Mouse (Mus musculus) olfactory bulb, adult 2 months (tissue): ENCODE measurements around the gene Ttc33. TPM values are rescaled to one million over a fixed set of nuclear protein-coding genes. Genes with fewer than 3 reads are reported as not detected.
A peak's percentile ranks its signal among the peaks of the same experiment; 100 is the strongest.

ENCODE experiments used
- H3K27ac ChIP-seq: fragments of 200-500 bp; 2 replicates; pipeline ENCODE4 v1.5.1; 2012; ENCODE audit warnings: low read depth, low read length; ENCODE audit not compliant: insufficient read depth
- H3K4me1 ChIP-seq: fragments of 200-500 bp; 2 replicates; pipeline ENCODE4 v1.6.1; 2012; ENCODE audit warnings: low read length; ENCODE audit not compliant: control insufficient read depth, insufficient read depth
- H3K4me3 ChIP-seq: fragments of 200-500 bp; 2 replicates; pipeline ENCODE4 v1.5.1; 2012; ENCODE audit warnings: mild to moderate bottlenecking, low read depth, low read length, moderate library complexity; ENCODE audit not compliant: insufficient read depth
- CTCF ChIP-seq: fragments of 200-500 bp; IDR thresholded peaks from 2 replicates; pipeline ENCODE4 v1.5.1; 2012; ENCODE audit warnings: low read depth, mild to moderate bottlenecking, low read length, moderate library complexity; ENCODE audit not compliant: insufficient read depth
- POLR2A ChIP-seq: fragments of 200-500 bp; IDR thresholded peaks from 2 replicates; pipeline ENCODE4 v1.6.1; 2012; ENCODE audit warnings: mild to moderate bottlenecking, low read depth, low read length, moderate library complexity; ENCODE audit not compliant: insufficient read depth
- WGBS: fragments of 180-500 bp; shearing (Covaris S2); methylation state at CpG from one replicate; pipeline ENCODE4 v1.1.7; 2018; 5-methylcytosine and 5-hydroxymethylcytosine counted together
- polyA plus RNA-seq: library from polyadenylated mRNA; stranded (reverse); fragments of >200 nt; gene quantifications from 2 replicates; pipeline ENCODE4 v1.2.4, GENCODE M21; 2012; ENCODE audit warnings: low replicate concordance; ENCODE audit not compliant: missing spikeins, insufficient read depth, insufficient read length

The Ttc33 gene
- polyA plus RNA-seq, 1 experiment = not detected

DNA sequence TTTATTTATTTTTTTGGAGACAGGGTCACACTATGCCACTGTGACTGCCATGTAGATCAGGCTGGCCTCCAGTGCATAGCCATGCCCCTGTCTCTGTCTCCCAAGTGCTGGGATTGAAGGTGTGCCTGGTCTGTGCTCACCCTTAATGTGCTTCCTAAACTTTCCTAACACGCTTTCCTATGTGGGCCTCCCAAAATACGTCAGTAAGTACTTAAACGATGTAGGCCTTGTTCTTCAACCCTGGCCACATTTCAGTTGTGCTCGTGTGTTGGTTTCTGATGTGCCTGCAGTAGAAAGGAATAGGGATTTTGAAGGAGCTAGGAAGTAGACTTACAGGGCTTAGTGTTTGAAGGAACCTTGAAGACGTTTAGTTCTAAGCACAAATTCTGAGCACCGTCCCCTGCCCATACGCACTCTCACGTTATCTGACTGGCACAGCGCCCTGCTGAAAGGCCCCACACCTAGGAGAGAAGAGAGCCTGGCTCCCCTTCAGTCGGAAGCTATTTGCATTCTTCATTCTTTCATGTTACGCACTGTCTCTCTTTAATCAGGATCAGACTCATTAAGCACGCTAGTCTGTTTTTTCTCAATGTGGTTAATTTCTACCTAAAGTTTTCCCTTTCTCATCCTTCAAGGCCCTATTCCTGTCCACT is 20.1 kb upstream of the Ttc33 start:
- 88% methylated on average over 12 of the region's 12 CpGs for WGBS
- Histone ChIP-seq H3K4me1 (no peaks in the 10 kb centered on the region), H3K4me3 (no peak overlapping the region), H3K27ac (no peak overlapping the region)
- no peak for TF ChIP-seq POLR2A
- TF ChIP-seq CTCF = no peak

DNA sequence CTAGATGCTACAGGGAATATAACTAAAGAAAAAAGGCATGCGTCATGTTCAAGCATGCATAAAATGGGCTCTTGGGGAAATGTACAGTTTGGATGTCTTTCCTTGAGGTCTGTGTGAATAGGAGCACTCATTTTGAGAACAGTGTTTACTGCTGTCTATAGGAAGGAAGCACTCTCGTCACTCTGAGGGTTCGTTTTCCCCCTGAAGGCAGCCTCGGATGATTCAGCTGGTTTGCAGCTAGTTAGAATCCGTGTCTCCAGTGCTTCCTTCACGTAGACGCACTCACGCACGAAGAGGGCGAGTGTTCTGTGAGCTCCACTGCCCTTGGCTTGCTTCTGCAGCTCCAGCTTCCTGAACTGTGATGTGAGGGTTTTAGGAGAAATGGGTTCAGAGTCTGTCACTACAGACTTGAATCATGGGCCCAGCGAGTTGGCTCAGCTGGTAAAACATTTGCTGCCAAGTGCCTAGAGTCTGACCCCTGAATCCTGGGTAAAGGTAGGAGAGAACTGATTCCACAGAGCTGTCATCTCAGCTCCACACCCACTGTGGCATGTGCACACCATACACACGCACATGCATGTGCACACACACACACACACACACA is 12.0 kb upstream of the Ttc33 start:
- H3K4me3 ChIP-seq = no peak overlapping the region
- no peaks in the 10 kb centered on the region for H3K4me1 ChIP-seq
- WGBS = 90% methylated on average over 12 of the region's 12 CpGs
- TF ChIP-seq CTCF = no peak
- TF ChIP-seq POLR2A = no peak
- no peak overlapping the region for H3K27ac ChIP-seq

DNA sequence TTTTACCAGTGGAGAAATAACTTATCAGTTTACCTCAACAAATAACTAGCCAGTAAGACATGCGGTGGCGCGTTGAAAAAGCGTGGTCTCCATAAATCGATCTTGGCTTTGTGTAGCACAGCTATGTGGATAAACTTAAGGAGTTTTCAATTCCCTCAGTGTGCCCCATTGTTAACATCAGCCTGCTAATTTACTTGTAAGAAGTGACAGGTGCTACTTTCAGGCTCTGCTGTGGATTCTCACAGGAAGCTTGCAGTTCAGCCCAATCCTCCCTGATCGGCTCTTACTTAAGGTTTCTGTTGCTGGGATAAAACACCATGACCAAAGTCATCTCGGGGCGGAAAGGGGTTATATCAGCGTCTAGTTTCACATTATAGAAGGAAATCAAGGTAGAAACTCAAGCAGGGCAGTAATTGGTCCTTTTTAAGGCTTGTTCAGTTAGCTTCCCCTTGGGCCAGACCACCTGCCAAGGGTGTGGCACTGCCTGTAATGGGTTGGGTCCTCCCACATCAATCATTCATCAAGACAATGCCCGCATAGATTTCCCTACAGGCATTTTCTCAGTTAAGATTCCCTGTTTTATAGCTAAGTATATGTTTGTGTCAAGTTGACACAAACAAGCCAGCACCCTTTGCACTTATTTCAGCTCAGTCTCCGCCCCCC is 526 bp upstream of the Ttc33 start:
- Histone ChIP-seq H3K4me3 (peak overlapping the region; percentile 89), H3K4me1 (peaks cover 4% of the 10 kb centered on the region; the same call in 1 of the 2 replicates), H3K27ac (no peak overlapping the region)
- TF ChIP-seq POLR2A = no peak
- TF ChIP-seq CTCF = no peak
- 39% methylated on average over 10 of the region's 11 CpGs for WGBS

DNA sequence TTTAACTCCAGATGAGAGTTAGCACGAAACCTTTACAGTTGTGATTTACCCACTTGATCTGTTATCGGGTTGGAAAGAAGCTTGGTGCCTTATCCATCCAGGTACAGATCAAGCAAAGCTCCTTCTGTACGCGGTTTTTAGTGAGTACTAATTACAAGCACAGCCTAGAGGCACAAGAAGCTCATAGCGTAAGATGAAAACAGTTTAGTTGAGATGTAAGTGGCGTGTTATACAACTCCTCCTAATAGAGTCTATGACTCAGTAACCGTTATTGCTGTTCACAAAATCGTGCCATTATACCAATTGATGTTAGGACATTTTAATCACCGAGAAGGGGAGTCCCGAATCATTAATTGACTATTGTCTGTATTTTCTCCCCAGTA is 959 bp downstream of the Ttc33 start:
- Histone ChIP-seq H3K4me1 (peaks cover 4% of the 10 kb centered on the region; the same call in 1 of the 2 replicates), H3K27ac (peak overlapping the region; percentile 78; the same call in 1 of the 2 replicates), H3K4me3 (peak overlapping the region; percentile 89)
- WGBS = 3% methylated on average over 10 of the region's 10 CpGs
- no peak for TF ChIP-seq CTCF
- TF ChIP-seq POLR2A = no peak

DNA sequence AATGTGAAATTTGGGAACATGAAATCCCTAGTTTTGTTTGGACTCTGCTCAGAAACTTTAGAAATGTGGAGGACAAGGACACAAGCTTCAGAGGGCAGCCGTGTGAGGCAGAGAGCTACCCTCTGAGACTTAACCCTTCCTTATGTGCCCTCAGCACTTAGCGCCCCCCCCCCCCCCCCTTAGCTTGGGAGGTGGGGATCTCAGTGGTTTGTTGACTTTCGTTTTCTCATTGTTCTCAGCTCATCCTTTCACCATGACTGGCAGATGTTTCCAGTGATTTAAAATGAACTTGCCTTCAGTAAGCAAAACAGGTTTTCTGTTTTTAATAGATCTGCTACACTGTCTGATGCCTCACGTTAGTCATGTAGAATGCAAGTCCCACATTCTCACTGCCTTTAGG is 1.8 kb downstream of the Ttc33 start:
- 42% methylated on average over 4 of the region's 4 CpGs for WGBS
- Histone ChIP-seq H3K4me3 (no peak overlapping the region), H3K27ac (no peak overlapping the region), H3K4me1 (peaks cover 4% of the 10 kb centered on the region; the same call in 1 of the 2 replicates)
- TF ChIP-seq CTCF (no peak), POLR2A (no peak)

DNA sequence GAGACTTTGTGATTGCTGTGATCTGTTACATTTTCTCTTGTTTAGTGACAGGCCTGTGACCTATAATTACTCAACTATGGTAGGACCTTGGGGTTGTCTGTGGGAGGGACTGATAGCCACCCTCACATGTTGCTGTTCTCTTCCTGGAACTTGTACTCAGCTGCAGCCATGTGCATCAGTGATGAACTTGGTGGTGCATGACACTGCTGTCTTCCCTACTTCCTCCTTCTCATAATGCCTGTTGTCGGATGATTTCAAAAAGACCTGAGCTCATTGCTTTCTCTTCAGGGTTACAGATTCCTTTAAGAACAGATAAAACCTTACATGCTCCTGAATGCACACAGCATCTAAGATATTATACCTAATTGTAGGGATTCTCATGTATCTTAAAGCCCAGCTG is 2.7 kb downstream of the Ttc33 start:
- 90% methylated on average over 1 of the region's 1 CpGs for WGBS

DNA sequence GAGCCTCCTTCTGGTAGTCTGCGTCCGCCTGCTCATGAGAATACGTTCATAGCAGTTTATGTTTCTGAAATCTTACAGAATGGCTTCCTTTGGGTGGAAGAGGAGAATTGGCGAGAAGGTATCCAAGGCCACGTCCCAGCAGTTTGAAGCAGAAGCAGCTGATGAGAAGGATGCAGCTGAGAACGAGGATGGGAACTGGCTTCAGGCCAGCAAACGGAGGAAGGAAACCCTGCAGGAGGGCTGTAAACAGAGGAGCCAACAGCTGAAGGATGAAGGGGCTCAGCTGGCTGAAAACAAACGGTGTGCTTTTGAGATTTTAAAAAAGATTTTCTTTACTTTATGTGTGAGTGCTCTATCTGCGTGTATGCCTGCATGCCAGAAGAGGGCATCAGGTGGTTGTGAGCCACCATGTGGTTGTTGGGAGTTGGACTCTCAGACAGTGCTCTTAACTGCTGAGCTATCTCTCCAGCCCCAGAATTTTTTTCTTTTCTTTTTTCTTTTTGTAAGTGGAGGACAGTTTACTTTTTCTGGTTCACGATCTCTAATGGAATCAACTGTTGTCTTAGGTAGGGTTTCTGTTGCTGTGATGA is 4.3 kb downstream of the Ttc33 start:
- Histone ChIP-seq H3K27ac (no peak overlapping the region), H3K4me1 (peaks cover 6% of the 10 kb centered on the region; the same call in 1 of the 2 replicates), H3K4me3 (no peak overlapping the region)
- WGBS = 50% methylated on average over 10 of the region's 10 CpGs
- TF ChIP-seq CTCF = no peak
- TF ChIP-seq POLR2A = no peak

More for the DNA sequence above, 2.7 kb downstream of the Ttc33 start:
- TF ChIP-seq CTCF = no peak
- no peak for TF ChIP-seq POLR2A
- Histone ChIP-seq H3K4me1 (peaks cover 4% of the 10 kb centered on the region; the same call in 1 of the 2 replicates), H3K27ac (no peak overlapping the region), H3K4me3 (no peak overlapping the region)

DNA sequence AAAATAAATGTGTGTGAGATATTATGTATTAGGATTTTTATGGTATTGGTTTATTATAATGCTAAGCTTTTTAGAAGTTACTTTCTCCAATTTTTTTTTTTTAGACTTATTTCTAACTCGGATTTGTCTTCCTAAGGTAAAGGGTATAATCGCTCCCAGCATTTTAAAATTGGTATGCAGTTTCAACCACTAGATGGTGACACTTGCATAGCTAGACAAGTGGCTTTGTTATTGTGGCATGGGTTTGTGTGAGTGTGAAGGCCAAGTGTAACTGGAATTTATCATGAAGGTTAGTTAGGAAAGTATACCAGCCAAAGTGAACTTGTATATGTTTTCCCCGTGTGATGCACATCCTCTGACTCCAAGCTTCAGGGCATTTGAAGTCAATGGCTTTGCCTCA is 8.5 kb downstream of the Ttc33 start:
- 74% methylated on average over 3 of the region's 3 CpGs for WGBS
- Histone ChIP-seq H3K27ac (no peak overlapping the region), H3K4me3 (no peak overlapping the region), H3K4me1 (peaks cover 9% of the 10 kb centered on the region; the same call in 1 of the 2 replicates)
- TF ChIP-seq CTCF = no peak
- no peak for TF ChIP-seq POLR2A

DNA sequence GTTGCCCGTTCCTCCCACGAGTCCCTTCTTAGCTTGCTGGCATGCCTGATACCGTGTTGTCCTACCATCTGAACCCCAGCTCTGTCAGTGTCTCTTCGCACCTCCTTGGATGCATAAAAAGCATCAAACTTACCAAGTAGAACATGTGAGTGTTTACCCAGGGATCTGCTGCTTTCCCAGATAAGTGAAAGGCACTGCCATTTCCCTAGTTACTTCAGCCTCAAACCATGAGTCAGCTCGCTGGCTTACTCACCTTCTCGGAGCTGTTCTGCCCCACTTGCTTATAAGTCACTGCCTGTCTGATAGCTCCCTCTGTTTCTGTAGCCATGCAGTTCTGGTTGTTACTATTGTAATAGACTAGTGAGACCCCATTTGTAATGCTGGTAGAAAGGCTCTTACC is 9.1 kb downstream of the Ttc33 start:
- no peak overlapping the region for H3K4me3 ChIP-seq
- H3K27ac ChIP-seq = 0 out of 2 replicates have a peak overlapping the region, but pooled peaks have one; percentile 27
- 58% methylated on average over 6 of the region's 6 CpGs for WGBS
- peaks cover 8% of the 10 kb centered on the region; the same call in 1 of the 2 replicates for H3K4me1 ChIP-seq
- TF ChIP-seq CTCF (no peak), POLR2A (no peak)
